Mouse (Mus musculus): ENCODE data around the gene Nbea. TPM values are rescaled to one million over a fixed set of nuclear protein-coding genes. Genes with fewer than 3 reads are reported as not detected.
A peak's percentile ranks its signal among the peaks of the same experiment; 100 is the strongest.

Nbea gene
- polyA plus RNA-seq, 1 experiment from 2014 or later: 13.2 TPM

GRCm38 (mm10) chr3:55816638-55817375, 366.7 kb downstream of the Nbea start:
- Histone ChIP-seq H3K4me1 (peaks cover 6% of the 10 kb centered on the region), H3K4me2 (no peak overlapping the region), H3K9me3 (no peaks in the 10 kb centered on the region), H3K9ac (no peak overlapping the region), H3K4me3 (no peak overlapping the region), H3K36me3 (no peaks in the 10 kb centered on the region), H3K27ac (no peak overlapping the region), H3K27me3 (no peaks in the 10 kb centered on the region)
- ATAC-seq (ENCODE audit: insufficient number of reproducible peaks, low FRiP score, low TSS enrichment, low read depth): no peak
- 39% methylated on average over 6 of the region's 6 CpGs for WGBS

GRCm38 (mm10) chr3:55816096-55816495, 367.4 kb downstream of the Nbea start:
- no peak for ATAC-seq (ENCODE audit: insufficient number of reproducible peaks, low FRiP score, low TSS enrichment, low read depth)
- 23% methylated on average over 5 of the region's 5 CpGs for WGBS
- Histone ChIP-seq H3K27me3 (no peaks in the 10 kb centered on the region), H3K4me1 (peaks cover 6% of the 10 kb centered on the region), H3K9ac (no peak overlapping the region), H3K36me3 (no peaks in the 10 kb centered on the region), H3K27ac (no peak overlapping the region), H3K4me2 (no peak overlapping the region), H3K9me3 (no peaks in the 10 kb centered on the region), H3K4me3 (no peak overlapping the region)

- WGBS: 30% methylated on average over 5 of the region's 5 CpGs
- Histone ChIP-seq H3K27me3 (no peaks in the 10 kb centered on the region), H3K9me3 (no peaks in the 10 kb centered on the region), H3K9ac (no peak overlapping the region), H3K4me2 (no peak overlapping the region), H3K27ac (no peak overlapping the region), H3K4me3 (no peak overlapping the region), H3K36me3 (no peaks in the 10 kb centered on the region), H3K4me1 (peaks cover 6% of the 10 kb centered on the region)
- no peak for ATAC-seq (ENCODE audit: insufficient number of reproducible peaks, low FRiP score, low TSS enrichment, low read depth)
Measured at GRCm38 (mm10) chr3:55814993-55815625, 368.4 kb downstream of the Nbea start.

GRCm38 (mm10) chr3:55794768-55795167, 388.7 kb downstream of the Nbea start:
- ATAC-seq (ENCODE audit: insufficient number of reproducible peaks, low FRiP score, low TSS enrichment, low read depth): no peak
- no peak overlapping the region for H3K4me2 ChIP-seq
- H3K9me3 ChIP-seq: no peaks in the 10 kb centered on the region
- H3K27ac ChIP-seq: no peak overlapping the region
- H3K9ac ChIP-seq: no peak overlapping the region
- H3K27me3 ChIP-seq: no peaks in the 10 kb centered on the region
- H3K4me3 ChIP-seq: no peak overlapping the region
- H3K4me1 ChIP-seq: no peaks in the 10 kb centered on the region
- WGBS: 74% methylated on average over 2 of the region's 2 CpGs
- H3K36me3 ChIP-seq: no peaks in the 10 kb centered on the region

GRCm38 (mm10) chr3:55793842-55794575, 389.5 kb downstream of the Nbea start:
- Histone ChIP-seq H3K27ac (no peak overlapping the region), H3K36me3 (no peaks in the 10 kb centered on the region), H3K27me3 (no peaks in the 10 kb centered on the region), H3K4me3 (no peak overlapping the region), H3K9me3 (no peaks in the 10 kb centered on the region), H3K4me1 (no peaks in the 10 kb centered on the region), H3K4me2 (no peak overlapping the region), H3K9ac (no peak overlapping the region)
- no peak for ATAC-seq (ENCODE audit: insufficient number of reproducible peaks, low FRiP score, low TSS enrichment, low read depth)
- 52% methylated on average over 7 of the region's 7 CpGs for WGBS

- no peaks in the 10 kb centered on the region for H3K9me3 ChIP-seq
- H3K4me3 ChIP-seq: no peak overlapping the region
- no peak overlapping the region for H3K9ac ChIP-seq
- no peak for ATAC-seq (ENCODE audit: insufficient number of reproducible peaks, low FRiP score, low TSS enrichment, low read depth)
- WGBS: 55% methylated on average over 5 of the region's 5 CpGs
- no peaks in the 10 kb centered on the region for H3K36me3 ChIP-seq
- no peak overlapping the region for H3K4me2 ChIP-seq
- no peaks in the 10 kb centered on the region for H3K27me3 ChIP-seq
- H3K27ac ChIP-seq: no peak overlapping the region
- 0 out of 2 replicates have a peak, but pooled peaks cover 3% of the 10 kb centered on the region for H3K4me1 ChIP-seq
Measured at GRCm38 (mm10) chr3:55792251-55792650, 391.2 kb downstream of the Nbea start.

GRCm38 (mm10) chr3:55790609-55791008, 392.9 kb downstream of the Nbea start:
- no peak overlapping the region for H3K27ac ChIP-seq
- H3K4me3 ChIP-seq: no peak overlapping the region
- WGBS: 74% methylated on average over 4 of the region's 4 CpGs
- no peak for ATAC-seq (ENCODE audit: insufficient number of reproducible peaks, low FRiP score, low TSS enrichment, low read depth)
- H3K4me1 ChIP-seq: 0 out of 2 replicates have a peak, but pooled peaks cover 3% of the 10 kb centered on the region
- H3K9me3 ChIP-seq: no peaks in the 10 kb centered on the region
- H3K27me3 ChIP-seq: peaks cover 5% of the 10 kb centered on the region; the same call in 1 of the 2 replicates
- no peak overlapping the region for H3K9ac ChIP-seq
- no peak overlapping the region for H3K4me2 ChIP-seq
- no peaks in the 10 kb centered on the region for H3K36me3 ChIP-seq

GRCm38 (mm10) chr3:55789856-55790255, 393.6 kb downstream of the Nbea start:
- no peak for ATAC-seq (ENCODE audit: insufficient number of reproducible peaks, low FRiP score, low TSS enrichment, low read depth)
- Histone ChIP-seq H3K9ac (no peak overlapping the region), H3K9me3 (no peaks in the 10 kb centered on the region), H3K4me3 (no peak overlapping the region), H3K4me2 (no peak overlapping the region), H3K36me3 (no peaks in the 10 kb centered on the region), H3K4me1 (0 out of 2 replicates have a peak, but pooled peaks cover 3% of the 10 kb centered on the region), H3K27ac (no peak overlapping the region), H3K27me3 (peaks cover 5% of the 10 kb centered on the region; the same call in 1 of the 2 replicates)
- WGBS: 41% methylated on average over 2 of the region's 2 CpGs

DNA sequence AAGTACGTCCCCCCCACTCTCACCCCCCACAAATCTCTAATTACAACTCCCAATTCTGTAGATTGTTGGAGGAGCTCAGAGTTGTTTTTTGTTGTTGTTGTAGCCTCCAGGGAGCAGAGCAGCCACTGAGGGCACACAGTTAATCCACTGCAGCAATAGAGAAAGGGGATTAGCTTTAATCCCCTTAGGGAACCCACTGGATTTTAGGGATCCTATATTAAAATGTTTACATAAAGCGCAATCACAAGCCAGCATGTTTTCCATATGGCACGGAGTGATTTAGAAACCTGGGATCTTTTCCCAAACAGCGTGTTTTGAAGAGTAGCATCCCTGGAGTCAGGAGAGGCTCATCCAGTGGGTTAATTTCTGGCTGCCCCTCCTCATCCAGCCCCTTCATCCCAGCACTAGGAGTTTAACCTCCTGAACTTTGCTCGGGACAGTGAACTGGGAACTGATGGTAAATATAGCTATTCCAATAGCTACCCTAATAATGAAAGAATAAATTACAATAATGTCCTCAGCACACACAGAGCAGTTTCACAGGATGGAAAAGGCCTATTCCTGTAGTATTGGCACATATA, 394.8 kb downstream of the Nbea start:
- Histone ChIP-seq H3K27me3 (peaks cover 5% of the 10 kb centered on the region; the same call in 1 of the 2 replicates), H3K4me2 (no peak overlapping the region), H3K9ac (no peak overlapping the region), H3K9me3 (no peaks in the 10 kb centered on the region), H3K27ac (no peak overlapping the region), H3K36me3 (no peaks in the 10 kb centered on the region), H3K4me3 (no peak overlapping the region), H3K4me1 (0 out of 2 replicates have a peak, but pooled peaks cover 3% of the 10 kb centered on the region)
- ATAC-seq (ENCODE audit: insufficient number of reproducible peaks, low FRiP score, low TSS enrichment, low read depth): no peak
- WGBS: 50% methylated on average over 5 of the region's 5 CpGs

- Histone ChIP-seq H3K4me3 (peak overlapping the region; percentile 42), H3K36me3 (no peaks in the 10 kb centered on the region), H3K27ac (no peak overlapping the region), H3K9me3 (no peaks in the 10 kb centered on the region), H3K4me1 (peaks cover 8% of the 10 kb centered on the region; the same call in 1 of the 2 replicates), H3K9ac (no peak overlapping the region), H3K4me2 (peak overlapping the region; percentile 52), H3K27me3 (peaks cover 5% of the 10 kb centered on the region; the same call in 1 of the 2 replicates)
- no peak for ATAC-seq (ENCODE audit: insufficient number of reproducible peaks, low FRiP score, low TSS enrichment, low read depth)
- WGBS: 16% methylated on average over 4 of the region's 4 CpGs
Measured at GRCm38 (mm10) chr3:55788214-55788586, 395.3 kb downstream of the Nbea start.

- Histone ChIP-seq H3K4me2 (peak overlapping the region; percentile 52), H3K4me3 (peak overlapping the region; percentile 42), H3K36me3 (no peaks in the 10 kb centered on the region), H3K27me3 (peaks cover 5% of the 10 kb centered on the region; the same call in 1 of the 2 replicates), H3K4me1 (peaks cover 13% of the 10 kb centered on the region; the same call in 1 of the 2 replicates), H3K9ac (peak overlapping the region; percentile 64), H3K9me3 (no peaks in the 10 kb centered on the region), H3K27ac (peak overlapping the region; percentile 88)
- WGBS: 3% methylated on average over 54 of the region's 54 CpGs
- peak; percentile 59 for ATAC-seq (ENCODE audit: insufficient number of reproducible peaks, low FRiP score, low TSS enrichment, low read depth)
Measured at GRCm38 (mm10) chr3:55787487-55788213, 395.9 kb downstream of the Nbea start.
